Mouse (Mus musculus) liver, embryonic 13.5 days (tissue): ENCODE results near the gene Rcc2. TPM values are rescaled to one million over a fixed set of nuclear protein-coding genes. Genes with fewer than 3 reads are reported as not detected.

Source experiments
- ATAC-seq: fragments of 200-750 bp; cut with Nextera tagmentation; 2 replicates; pipeline ENCODE4 v1.8.0; 2017; ENCODE audit warnings: low read depth, mild to moderate bottlenecking, moderate number of reproducible peaks, moderate library complexity
- DNase-seq: peaks from one replicate; pipeline ENCODE4 v3.0.0; 2022
- H3K27ac ChIP-seq: fragments of 300-500 bp; sonication (generic); 2 replicates; pipeline ENCODE4 v1.5.1; 2015; ENCODE audit warnings: moderate library complexity, mild to moderate bottlenecking, inconsistent platforms
- H3K27me3 ChIP-seq: fragments of 300-500 bp; sonication (generic); 2 replicates; pipeline ENCODE4 v1.6.1; 2015; ENCODE audit warnings: mild to moderate bottlenecking, inconsistent platforms
- H3K36me3 ChIP-seq: fragments of 300-500 bp; sonication (generic); 2 replicates; pipeline ENCODE4 v1.6.1; 2015; ENCODE audit warnings: mild to moderate bottlenecking, inconsistent platforms
- H3K4me1 ChIP-seq: fragments of 300-500 bp; sonication (generic); replicated peaks from 2 replicates; pipeline ENCODE4 v1.6.1; 2015; ENCODE audit warnings: inconsistent platforms
- H3K4me2 ChIP-seq: fragments of 300-500 bp; sonication (generic); 2 replicates; pipeline ENCODE4 v1.6.1; 2015; ENCODE audit warnings: inconsistent platforms, mild to moderate bottlenecking, moderate library complexity
- H3K4me3 ChIP-seq: fragments of 300-500 bp; sonication (generic); replicated peaks from 2 replicates; pipeline ENCODE4 v1.5.1; 2015; ENCODE audit warnings: mild to moderate bottlenecking, inconsistent platforms
- H3K9ac ChIP-seq: fragments of 300-500 bp; sonication (generic); 2 replicates; pipeline ENCODE4 v1.6.1; 2015; ENCODE audit warnings: mild to moderate bottlenecking, inconsistent platforms
- H3K9me3 ChIP-seq: fragments of 300-500 bp; sonication (generic); replicated peaks from 2 replicates; pipeline ENCODE4 v1.6.1; 2016; ENCODE audit warnings: inconsistent platforms
- WGBS: fragments of 180-500 bp; shearing (Covaris S2); methylation state at CpG from one replicate; pipeline ENCODE4 v1.1.7; 2015; ENCODE audit not compliant: insufficient replicate concordance; 5-methylcytosine and 5-hydroxymethylcytosine counted together
- polyA plus RNA-seq: library from polyadenylated mRNA; unstranded; fragments of >200 nt; fragmentation: Nextera tagmentation; extraction: Ambion mirVana; gene quantifications from 2 replicates; pipeline ENCODE4 v1.2.1, GENCODE M21; 2015

Rcc2 gene
- polyA plus RNA-seq, 1 experiment from 2014 or later = 25.7 TPM

DNA sequence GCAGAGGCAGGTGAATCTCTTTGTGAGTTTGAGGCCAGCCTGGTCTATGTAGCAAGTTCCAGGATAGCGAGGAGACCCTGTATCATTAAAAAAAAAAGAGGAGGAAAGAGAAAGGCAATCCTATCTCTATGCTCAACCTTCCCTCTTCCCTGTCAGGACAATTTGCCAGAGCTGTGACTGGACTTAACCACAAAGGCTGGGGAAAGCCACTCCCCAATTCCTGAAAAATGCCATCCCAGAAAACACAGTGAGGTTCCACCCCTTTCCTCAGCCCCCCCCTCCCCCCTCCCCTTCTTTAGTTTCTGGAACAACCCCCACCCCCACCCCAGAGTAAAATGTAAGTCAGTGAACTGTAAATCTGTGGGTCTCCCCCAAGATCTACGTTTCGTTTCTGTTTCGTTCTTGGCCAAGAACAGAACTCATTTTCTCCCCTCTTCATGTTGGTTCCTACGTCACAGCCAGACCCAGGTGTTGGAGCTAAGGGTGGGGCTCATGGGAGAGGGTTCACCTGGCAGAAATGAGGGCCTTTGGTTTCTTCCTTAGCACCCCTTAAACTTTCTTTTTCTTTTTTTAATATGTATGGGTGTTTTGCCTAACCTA lies 11.4 kb upstream of the Rcc2 start:
- H3K4me1 ChIP-seq = peaks cover 95% of the 10 kb centered on the region

DNA sequence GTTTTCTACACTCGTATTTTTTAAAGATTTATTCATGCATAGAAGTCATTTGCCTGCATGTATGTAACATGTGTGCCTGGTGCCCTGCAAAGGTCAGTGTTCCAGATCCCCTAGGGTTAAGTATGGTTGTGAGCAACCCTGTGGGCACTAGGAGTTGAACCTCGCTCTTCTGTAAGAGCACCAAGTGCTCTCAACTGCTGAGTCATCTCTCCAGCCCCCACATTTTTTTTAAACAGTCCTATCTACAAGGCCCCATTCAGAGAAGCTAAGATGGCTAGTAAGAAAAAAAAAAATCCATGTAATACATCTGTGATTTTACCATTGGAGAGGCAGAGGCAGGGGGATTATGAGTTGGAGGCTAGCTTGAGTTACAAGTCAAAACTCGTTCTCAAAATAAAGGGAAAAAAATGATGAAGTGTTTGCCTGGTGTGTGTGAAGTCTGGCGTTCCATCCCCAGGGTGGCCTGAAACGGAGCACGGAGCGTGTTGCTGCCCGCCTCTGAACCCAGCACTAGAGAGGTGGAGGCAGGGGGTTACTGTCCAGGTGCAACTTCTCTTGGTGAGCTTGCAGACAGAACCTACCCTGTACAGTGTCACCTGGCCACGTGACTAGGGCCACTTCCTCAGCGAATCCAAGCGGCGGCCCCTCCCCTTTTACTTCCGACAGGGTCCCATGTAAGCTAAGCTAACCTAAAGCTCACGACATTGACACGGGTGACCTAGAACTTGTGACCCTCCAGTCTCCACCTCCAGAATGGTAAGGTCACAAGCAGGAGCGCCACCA lies 10.3 kb upstream of the Rcc2 start:
- Histone ChIP-seq H3K4me1 (peaks cover 95% of the 10 kb centered on the region), H3K9me3 (no peaks in the 10 kb centered on the region), H3K4me3 (0 out of 2 replicates have a peak overlapping the region, but pooled peaks have one; percentile 14), H3K9ac (peak overlapping the region; percentile 51), H3K27me3 (no peaks in the 10 kb centered on the region), H3K27ac (peak overlapping the region; percentile 82), H3K36me3 (no peaks in the 10 kb centered on the region), H3K4me2 (peak overlapping the region; percentile 50)
- DNase-seq = peak; percentile 60
- ATAC-seq = peak; percentile 83
- 45% methylated on average over 16 of the region's 16 CpGs for WGBS

More for the DNA sequence above, 11.4 kb upstream of the Rcc2 start:
- ATAC-seq = no peak
- WGBS = 78% methylated on average over 5 of the region's 5 CpGs
- Histone ChIP-seq H3K4me2 (no peak overlapping the region), H3K27me3 (no peaks in the 10 kb centered on the region), H3K27ac (peak overlapping the region; percentile 82), H3K9me3 (no peaks in the 10 kb centered on the region), H3K9ac (no peak overlapping the region), H3K4me3 (no peak overlapping the region), H3K36me3 (no peaks in the 10 kb centered on the region)
- DNase-seq = no peak

- Histone ChIP-seq H3K27me3 (no peaks in the 10 kb centered on the region), H3K9me3 (no peaks in the 10 kb centered on the region), H3K9ac (peak overlapping the region; percentile 1; the same call in 1 of the 2 replicates), H3K27ac (peak overlapping the region; percentile 59), H3K4me3 (no peak overlapping the region), H3K4me1 (peaks cover 96% of the 10 kb centered on the region), H3K4me2 (no peak overlapping the region), H3K36me3 (no peaks in the 10 kb centered on the region)
- ATAC-seq (no peak), DNase-seq (no peak)
- WGBS = 44% methylated on average over 7 of the region's 7 CpGs
Measured at GRCm38 (mm10) chr4:140691481-140691880, 8.9 kb upstream of the Rcc2 start.

GRCm38 (mm10) chr4:140693513-140693912 lies 6.8 kb upstream of the Rcc2 start:
- no peaks in the 10 kb centered on the region for H3K27me3 ChIP-seq
- no peaks in the 10 kb centered on the region for H3K36me3 ChIP-seq
- WGBS = 28% methylated on average over 4 of the region's 4 CpGs
- H3K4me1 ChIP-seq = peaks cover 89% of the 10 kb centered on the region
- DNase-seq = no peak
- H3K4me2 ChIP-seq = no peak overlapping the region
- H3K9ac ChIP-seq = peak overlapping the region; percentile 45
- no peak for ATAC-seq
- no peak overlapping the region for H3K4me3 ChIP-seq
- H3K27ac ChIP-seq = peak overlapping the region; percentile 61
- H3K9me3 ChIP-seq = no peaks in the 10 kb centered on the region

DNA sequence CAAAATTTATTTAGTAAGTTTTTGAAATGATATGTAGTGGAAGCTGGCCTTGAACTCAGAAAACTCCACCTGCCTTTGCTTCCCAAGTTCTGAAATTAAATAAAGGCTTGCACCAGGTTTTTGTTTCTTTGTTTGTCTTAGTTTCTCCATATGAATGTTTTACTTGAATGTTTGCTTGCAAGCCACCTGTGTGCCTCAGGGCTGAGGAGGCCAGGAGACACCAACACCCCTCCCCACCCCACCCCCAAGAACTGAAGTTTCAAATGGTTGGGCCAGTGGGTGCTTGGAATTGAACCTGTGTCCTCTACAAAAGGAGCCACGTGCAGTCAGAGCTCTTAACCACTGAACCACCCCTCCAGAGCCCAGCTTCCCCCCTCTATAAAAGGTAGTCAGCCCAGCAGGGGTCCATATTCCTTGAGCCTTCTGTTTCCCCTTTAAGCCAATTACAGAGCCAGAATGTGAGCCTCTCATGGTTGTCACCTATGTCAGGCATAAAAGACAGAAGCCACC lies 5.7 kb upstream of the Rcc2 start:
- WGBS = 45% methylated on average over 1 of the region's 1 CpGs
- Histone ChIP-seq H3K4me2 (no peak overlapping the region), H3K4me3 (no peak overlapping the region), H3K9ac (0 out of 2 replicates have a peak overlapping the region, but pooled peaks have one; percentile 60), H3K9me3 (no peaks in the 10 kb centered on the region), H3K27me3 (no peaks in the 10 kb centered on the region), H3K4me1 (peaks cover 89% of the 10 kb centered on the region), H3K36me3 (no peaks in the 10 kb centered on the region), H3K27ac (peak overlapping the region; percentile 91; the same call in 1 of the 2 replicates)
- ATAC-seq (no peak), DNase-seq (no peak)

- 83% methylated on average over 7 of the region's 7 CpGs for WGBS
- ATAC-seq = no peak
- H3K4me3 ChIP-seq = no peak overlapping the region
- peaks cover 88% of the 10 kb centered on the region for H3K4me1 ChIP-seq
- DNase-seq = no peak
- H3K9ac ChIP-seq = 0 out of 2 replicates have a peak overlapping the region, but pooled peaks have one; percentile 60
- H3K27ac ChIP-seq = peak overlapping the region; percentile 91
- H3K36me3 ChIP-seq = no peaks in the 10 kb centered on the region
- H3K9me3 ChIP-seq = no peaks in the 10 kb centered on the region
- no peak overlapping the region; the same call in 1 of the 2 replicates for H3K4me2 ChIP-seq
- H3K27me3 ChIP-seq = no peaks in the 10 kb centered on the region
Measured at GRCm38 (mm10) chr4:140695146-140695545, 5.2 kb upstream of the Rcc2 start.

GRCm38 (mm10) chr4:140695675-140696585 lies 4.4 kb upstream of the Rcc2 start:
- ATAC-seq = peak; percentile 55
- peak overlapping the region; percentile 42 for H3K4me3 ChIP-seq
- peaks cover 88% of the 10 kb centered on the region for H3K4me1 ChIP-seq
- H3K27ac ChIP-seq = peak overlapping the region; percentile 91
- DNase-seq = no peak
- H3K9ac ChIP-seq = peak overlapping the region; percentile 60
- H3K4me2 ChIP-seq = peak overlapping the region; percentile 66
- 29% methylated on average over 14 of the region's 14 CpGs for WGBS
- no peaks in the 10 kb centered on the region for H3K9me3 ChIP-seq
- H3K27me3 ChIP-seq = no peaks in the 10 kb centered on the region
- H3K36me3 ChIP-seq = no peaks in the 10 kb centered on the region

GRCm38 (mm10) chr4:140699441-140700127 lies 757 bp upstream of the Rcc2 start:
- peak overlapping the region; percentile 98 for H3K9ac ChIP-seq
- peak overlapping the region; percentile 97 for H3K27ac ChIP-seq

DNA sequence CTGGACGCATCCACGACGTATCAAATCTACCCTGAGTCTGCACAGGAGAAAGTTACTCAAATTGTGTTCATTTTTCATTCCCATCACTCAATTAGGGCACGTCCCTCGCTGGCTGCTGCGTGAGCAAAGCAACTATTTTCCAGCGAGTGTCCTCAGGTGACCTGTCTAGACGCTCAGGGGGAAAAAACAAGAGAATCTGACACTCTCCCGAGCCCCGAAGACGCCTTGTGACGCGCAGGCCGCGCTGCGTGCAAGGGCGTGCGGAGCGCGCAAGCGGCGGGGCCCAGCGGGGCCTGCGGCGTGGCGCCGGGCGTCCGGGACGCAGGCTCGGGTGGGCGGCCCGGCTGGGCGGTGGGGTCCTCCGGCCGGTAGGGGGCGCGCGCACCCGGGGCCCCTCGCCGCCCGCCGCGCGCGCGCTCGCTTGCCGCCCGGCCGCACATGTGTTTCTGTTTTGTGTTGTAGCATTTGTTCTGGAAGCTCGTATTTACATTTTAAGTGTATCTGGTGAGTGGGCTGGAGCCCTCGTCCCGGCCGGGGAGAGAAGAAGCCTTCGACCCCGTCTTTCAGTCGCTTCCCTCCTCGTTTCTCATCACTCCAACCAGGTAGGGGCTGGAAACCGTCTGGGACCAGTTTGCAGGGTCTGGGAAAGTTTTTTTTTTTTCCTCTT lies 841 bp downstream of the Rcc2 start:
- peak overlapping the region; percentile 98 for H3K9ac ChIP-seq
- peak overlapping the region; percentile 97 for H3K27ac ChIP-seq
- H3K4me2 ChIP-seq = peak overlapping the region; percentile 96
- H3K4me1 ChIP-seq = peaks cover 75% of the 10 kb centered on the region
- DNase-seq (peak; percentile 71), ATAC-seq (peak; percentile 74)
- WGBS = under 1% methylated on average over 61 of the region's 61 CpGs
- peaks cover 25% of the 10 kb centered on the region for H3K36me3 ChIP-seq
- peak overlapping the region; percentile 95 for H3K4me3 ChIP-seq
- no peaks in the 10 kb centered on the region for H3K27me3 ChIP-seq
- no peaks in the 10 kb centered on the region for H3K9me3 ChIP-seq

More at GRCm38 (mm10) chr4:140699441-140700127, 757 bp upstream of the Rcc2 start:
- ATAC-seq (peak; percentile 65), DNase-seq (peak; percentile 83)
- H3K27me3 ChIP-seq = no peaks in the 10 kb centered on the region
- peaks cover 75% of the 10 kb centered on the region for H3K4me1 ChIP-seq
- WGBS = 6% methylated on average over 29 of the region's 29 CpGs
- peak overlapping the region; percentile 96 for H3K4me2 ChIP-seq
- H3K4me3 ChIP-seq = peak overlapping the region; percentile 95
- no peaks in the 10 kb centered on the region for H3K9me3 ChIP-seq
- peaks cover 9% of the 10 kb centered on the region for H3K36me3 ChIP-seq
